Mouse (Mus musculus): ENCODE results near the gene Mnd1.

DNA sequence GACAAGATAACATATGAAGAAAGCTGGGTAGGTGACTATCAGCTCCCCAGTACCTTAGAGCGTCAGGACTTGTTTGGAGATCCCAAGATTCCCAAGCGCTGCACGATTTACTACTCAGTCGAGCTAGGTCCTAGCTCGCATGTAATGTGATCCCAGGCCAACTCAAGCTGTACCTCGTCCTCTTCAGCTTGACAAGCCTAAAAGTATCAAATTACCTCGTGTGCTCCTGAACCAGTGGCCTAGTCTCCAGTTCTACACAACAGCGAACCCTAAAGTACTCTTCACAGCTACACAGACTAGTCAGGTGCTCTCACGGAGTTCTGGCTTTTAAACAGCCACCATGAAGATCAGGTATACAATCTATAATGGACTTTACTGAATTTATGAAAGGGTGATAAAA, 70.2 kb downstream of the Mnd1 start:
- TF ChIP-seq ZC3H11A (IDR thresholded peaks at IDR 0.05; ENCODE audit: borderline replicate concordance, low read depth, low read length) (no peak), MAFK (IDR thresholded peaks at IDR 0.05; ENCODE audit: insufficient read depth, low read depth, low read length) (no peak), ZNF384 (IDR thresholded peaks at IDR 0.05; ENCODE audit: low read depth, low read length) (no peak)

Measured in ES-E14 (cell line).